Mouse (Mus musculus) kidney, postnatal 36 days (tissue): Measurements from ENCODE around the gene BC017158.
"Not testable (repeated sequence)": the region's sequence is repeated elsewhere in the genome, so short reads cannot be mapped to it uniquely, and the experiment has no call there.

ENCODE experiments used
- DNase-seq, 2 experiments: peaks; one replicate each; pipeline ENCODE4 v3.0.0; 2021 to 2022; ENCODE audit warnings: mixed read lengths in 2 of 2

BC017158 gene

GRCm38 (mm10) chr7:128297617-128298480 lies at the start of gene BC017158:
Gene BC017158, minus strand, starts transcription at chr7:128298170.
- DNase-seq = peak; percentile 87 to 88

GRCm38 (mm10) chr7:128346991-128347390 lies 49.0 kb upstream of the BC017158 start:
- DNase-seq = no peak

- no peak for DNase-seq
Measured at GRCm38 (mm10) chr7:128346522-128346921, 48.6 kb upstream of the BC017158 start.

GRCm38 (mm10) chr7:128345691-128346090 lies 47.7 kb upstream of the BC017158 start:
- DNase-seq = no peak

- peak; percentile 76 to 85 for DNase-seq
Measured at GRCm38 (mm10) chr7:128344928-128345653, 47.1 kb upstream of the BC017158 start.

GRCm38 (mm10) chr7:128344488-128344887 lies 46.5 kb upstream of the BC017158 start:
- no peak for DNase-seq

- DNase-seq = not testable (repeated sequence)
Measured at GRCm38 (mm10) chr7:128342691-128343090, 44.7 kb upstream of the BC017158 start.

- DNase-seq = not testable (repeated sequence)
Measured at GRCm38 (mm10) chr7:128340321-128340720, 42.4 kb upstream of the BC017158 start.

GRCm38 (mm10) chr7:128332896-128333295 lies 34.9 kb upstream of the BC017158 start:
- peak; percentile 53 to 61 for DNase-seq

GRCm38 (mm10) chr7:128330981-128331380 lies 33.0 kb upstream of the BC017158 start:
- DNase-seq = no peak

GRCm38 (mm10) chr7:128324977-128325376 lies 27.0 kb upstream of the BC017158 start:
- DNase-seq = no peak

- no peak for DNase-seq
Measured at GRCm38 (mm10) chr7:128321260-128321659, 23.3 kb upstream of the BC017158 start.

GRCm38 (mm10) chr7:128320219-128320816 lies 22.3 kb upstream of the BC017158 start:
- no peak for DNase-seq

- no peak for DNase-seq
Measured at GRCm38 (mm10) chr7:128319140-128319539, 21.2 kb upstream of the BC017158 start.

- DNase-seq = no peak
Measured at GRCm38 (mm10) chr7:128317011-128317410, 19.0 kb upstream of the BC017158 start.

GRCm38 (mm10) chr7:128314491-128314890 lies 16.5 kb upstream of the BC017158 start:
- DNase-seq = no peak

GRCm38 (mm10) chr7:128313601-128314000 lies 15.6 kb upstream of the BC017158 start:
- no peak for DNase-seq

GRCm38 (mm10) chr7:128312375-128313059 lies 14.5 kb upstream of the BC017158 start:
- no peak for DNase-seq

GRCm38 (mm10) chr7:128311811-128312210 lies 13.8 kb upstream of the BC017158 start:
- no peak for DNase-seq

- DNase-seq = no peak
Measured at GRCm38 (mm10) chr7:128311263-128311662, 13.3 kb upstream of the BC017158 start.

GRCm38 (mm10) chr7:128310229-128310688 lies 12.3 kb upstream of the BC017158 start:
- DNase-seq = no peak

GRCm38 (mm10) chr7:128309776-128310175 lies 11.8 kb upstream of the BC017158 start:
- DNase-seq = no peak

GRCm38 (mm10) chr7:128309216-128309615 lies 11.2 kb upstream of the BC017158 start:
- no peak for DNase-seq
